Mouse (Mus musculus) retina, postnatal 7 days (tissue): ENCODE data around the gene Bicdl1.

ENCODE experiments used
- DNase-seq: peaks from one replicate; pipeline ENCODE4 v3.0.0-alpha.2; 2012; ENCODE audit warnings: low read depth, low spot score

Gene Bicdl1

DNA sequence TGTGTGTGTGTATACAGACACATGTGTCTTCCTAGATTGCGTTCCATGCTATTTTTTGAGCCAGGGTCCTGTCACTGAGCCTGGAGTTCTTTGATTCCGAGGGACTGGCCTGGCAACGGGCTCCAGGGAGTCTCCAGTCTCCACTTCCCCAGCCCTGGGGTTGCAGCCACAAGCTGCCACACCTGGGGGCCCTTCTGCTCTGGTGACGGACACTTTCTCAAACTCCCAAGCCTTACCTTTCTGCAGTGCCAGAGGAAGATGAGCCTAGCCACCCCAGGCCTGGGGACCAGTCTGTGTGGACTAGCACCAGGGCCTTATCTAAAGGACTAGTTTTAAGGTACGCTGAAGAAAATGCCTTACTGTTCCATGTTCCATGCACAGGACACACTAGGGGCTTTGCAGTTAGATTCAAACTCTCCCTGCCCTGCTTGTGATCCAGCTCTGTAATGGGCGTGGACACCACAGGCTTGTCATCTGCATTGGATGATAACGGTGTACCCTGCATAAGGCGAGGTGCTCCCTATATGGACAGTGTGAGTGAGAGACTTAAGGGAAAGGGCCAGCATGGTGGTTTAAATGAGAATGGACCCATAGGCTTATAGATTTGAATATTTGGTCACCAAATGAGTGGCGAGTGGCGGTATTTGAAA lies 105.1 kb downstream of the Bicdl1 start:
- DNase-seq = no peak

DNA sequence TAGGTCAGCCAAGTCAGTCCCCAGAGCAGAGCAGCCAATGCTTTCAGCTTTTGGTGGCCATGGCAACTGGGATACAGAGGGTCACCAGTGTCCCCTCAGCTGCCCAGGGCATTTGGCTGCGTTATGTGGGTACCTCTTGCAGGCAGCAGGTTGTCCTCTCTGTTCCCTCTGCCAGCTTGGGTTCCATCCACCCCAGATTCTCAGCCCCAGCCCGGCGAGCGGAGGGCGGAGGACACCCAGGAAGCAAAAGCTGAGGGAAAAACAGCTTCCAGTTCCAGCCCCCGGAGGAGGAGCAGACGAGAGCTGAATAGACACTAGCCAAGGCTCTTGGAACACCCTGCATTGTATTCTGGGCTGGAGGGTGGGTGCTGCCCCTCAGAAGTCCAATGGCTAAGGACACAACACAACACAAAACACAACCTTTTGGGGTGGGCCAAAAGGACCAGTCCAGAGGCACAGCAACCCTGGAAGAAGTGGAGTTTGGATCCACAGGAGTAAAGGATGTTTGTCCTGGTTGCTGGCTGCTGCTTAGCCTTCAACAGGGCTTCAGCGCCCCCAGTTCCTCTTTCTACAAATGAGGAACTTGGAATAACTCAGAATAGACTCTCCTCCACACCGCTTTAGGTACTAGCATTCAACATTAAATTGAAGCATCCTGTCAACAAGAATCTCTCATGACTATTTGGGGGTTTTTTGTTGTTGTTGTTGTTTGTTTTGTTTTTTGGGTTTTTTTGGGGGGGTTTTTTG lies 107.6 kb downstream of the Bicdl1 start:
- DNase-seq = no peak

DNA sequence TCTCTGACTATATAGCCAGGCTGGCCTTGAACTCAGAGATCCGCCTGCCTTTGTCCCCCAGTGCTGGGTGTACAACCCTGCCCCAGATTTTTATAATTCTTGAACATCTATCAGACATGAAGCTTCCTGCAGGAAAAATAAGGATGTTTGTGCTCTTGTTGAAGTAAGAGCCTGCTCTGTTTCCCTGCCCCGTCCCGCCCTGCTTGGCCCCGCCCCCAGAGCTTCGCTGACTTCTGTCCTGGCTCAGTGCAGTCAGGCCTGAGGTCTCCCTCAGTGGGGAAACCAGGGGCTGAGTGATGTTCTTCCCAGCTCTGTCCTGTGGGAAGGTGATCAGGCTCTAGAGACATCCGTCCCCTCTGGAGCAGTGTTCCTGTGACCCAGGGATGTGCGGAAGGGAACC lies 108.7 kb downstream of the Bicdl1 start:
- no peak for DNase-seq

DNA sequence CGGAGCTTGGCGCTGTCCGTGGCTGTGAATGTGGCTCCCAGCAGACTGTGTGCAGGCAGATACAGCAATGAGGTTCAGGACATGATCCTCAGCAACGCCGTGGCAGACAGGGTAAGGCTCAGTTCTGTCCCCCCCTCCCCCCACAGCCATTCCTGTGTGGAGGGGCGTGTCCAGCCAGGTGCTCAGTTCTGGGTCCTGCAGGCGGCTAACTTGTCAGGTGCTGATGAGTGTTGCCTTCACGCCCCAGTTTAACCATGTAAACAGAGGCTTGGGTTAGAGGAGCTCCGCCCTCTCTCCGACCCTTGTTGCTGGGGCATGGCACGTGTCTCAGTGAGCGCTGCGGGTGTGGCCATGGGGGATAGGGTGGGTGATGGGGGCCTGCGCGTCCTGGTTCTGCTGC lies 111.7 kb downstream of the Bicdl1 start:
- DNase-seq = no peak

DNA sequence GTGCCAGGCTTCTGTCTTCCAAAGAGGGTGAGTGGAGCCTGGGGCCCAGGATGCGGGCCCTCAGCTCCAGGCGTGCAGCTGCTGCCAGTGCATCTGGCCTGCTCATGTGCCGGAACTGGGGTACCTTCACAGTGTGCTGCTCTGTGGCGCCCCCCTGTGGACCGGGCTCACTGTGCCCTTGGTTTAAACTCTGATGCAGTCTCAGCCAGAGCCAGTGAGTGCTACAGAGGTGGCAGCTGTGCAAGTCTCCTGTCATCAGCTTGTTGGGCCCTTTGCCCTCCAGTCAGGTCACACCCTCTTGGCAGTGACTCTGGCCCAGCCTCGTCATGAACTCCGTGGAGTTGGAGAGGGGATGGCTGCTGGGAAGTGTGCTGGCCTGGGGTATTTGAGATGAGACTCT lies 116.5 kb downstream of the Bicdl1 start:
- DNase-seq = no peak

DNA sequence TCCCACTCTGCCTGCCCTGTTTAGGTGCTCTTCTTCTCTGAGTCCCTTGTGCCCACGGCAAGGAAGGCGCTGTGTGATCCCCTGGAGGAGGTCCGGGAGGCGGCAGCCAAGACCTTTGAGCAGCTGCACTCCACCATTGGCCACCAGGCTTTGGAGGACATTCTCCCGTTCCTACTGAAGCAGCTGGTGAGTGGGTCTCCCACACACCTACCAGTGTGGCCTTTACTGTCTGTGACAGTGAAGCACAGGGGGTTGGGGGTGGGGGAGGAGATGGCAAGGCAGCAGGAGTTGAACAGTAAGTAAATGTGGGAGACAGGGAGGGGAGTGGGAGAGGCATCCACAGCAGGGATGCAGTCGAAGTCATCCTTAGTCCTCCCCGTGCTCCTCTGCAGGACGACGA lies 118.1 kb downstream of the Bicdl1 start:
- DNase-seq = no peak

DNA sequence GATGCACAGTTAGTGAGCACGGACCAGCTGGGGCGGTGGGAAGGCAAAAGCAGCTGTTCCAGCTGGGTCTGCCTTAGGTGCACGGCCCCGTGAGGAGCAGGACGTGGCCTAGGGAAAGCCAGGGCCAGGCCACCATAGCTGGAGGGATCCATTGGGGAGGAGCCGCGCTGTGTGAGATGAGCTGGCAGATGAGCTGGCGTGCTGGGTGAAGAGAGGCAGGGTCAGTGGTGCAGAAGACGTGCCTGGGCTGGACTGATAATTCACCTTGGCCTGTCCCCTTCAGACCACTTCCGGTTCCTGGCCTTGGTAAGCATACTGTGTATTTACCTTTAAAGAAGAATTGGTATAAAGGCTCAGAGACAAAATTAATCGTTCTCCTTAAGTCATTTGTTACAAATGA lies 119.9 kb downstream of the Bicdl1 start:
- DNase-seq = no peak

DNA sequence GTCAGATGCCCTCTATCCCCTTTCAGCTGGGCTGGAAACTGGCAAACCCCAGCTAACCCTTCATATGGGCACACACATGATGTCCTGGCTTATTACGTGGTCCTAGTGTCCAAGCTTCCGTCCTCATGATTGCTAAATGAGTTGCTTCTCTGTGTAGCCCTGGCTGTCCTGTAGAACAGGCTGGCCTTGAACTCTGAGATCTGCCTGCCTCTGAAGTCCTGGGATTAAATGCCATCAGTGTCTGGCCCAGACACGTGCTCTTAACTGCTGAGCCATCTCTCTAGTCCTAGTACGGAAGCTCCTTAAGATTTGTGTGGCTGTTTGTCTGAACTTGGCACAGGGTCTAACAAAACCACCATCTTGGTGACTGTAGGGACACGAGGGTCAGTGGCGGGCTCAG lies 127.9 kb downstream of the Bicdl1 start:
- DNase-seq = no peak
